Mouse (Mus musculus): ENCODE data around the gene Pcolce2. TPM values are rescaled to one million over a fixed set of nuclear protein-coding genes. Genes with fewer than 3 reads are reported as not detected.

Gene Pcolce2
- polyA plus RNA-seq (2012; rRNA removed) = 3.4 and 4.5 TPM in 2 replicates

- peak within 1 kb of the TSS; percentile 61 for H3K4me3 ChIP-seq (replicated peaks; ENCODE audit: insufficient read depth, low read depth, low read length)
- DNase-seq = peak; percentile 46 to 48
- no peaks in the 10 kb centered on the region for H3K4me1 ChIP-seq (ENCODE audit: control insufficient read depth, insufficient read depth, low read length)
- H3K27me3 ChIP-seq (ENCODE audit: control insufficient read depth, insufficient read depth, low read length) = no peaks in the 10 kb centered on the region; the same call in 1 of the 2 replicates
- TF ChIP-seq CTCF (IDR thresholded peaks at IDR 0.05; ENCODE audit: borderline replicate concordance, insufficient read depth, low read depth, low read length) (no peak), POLR2A (IDR thresholded peaks at IDR 0.05; ENCODE audit: borderline replicate concordance, insufficient read depth, low read length) (no peak)
- WGBS = under 1% methylated on average over 71 of the region's 71 CpGs
- H3K27ac ChIP-seq (ENCODE audit: insufficient read depth, low read length) = no peak within 1 kb of the TSS
These were observed at the start of gene Pcolce2 for GRCm38 (mm10) chr9:95637271-95638181. TSS of gene Pcolce2 (plus strand) at chr9:95637601.

DNA sequence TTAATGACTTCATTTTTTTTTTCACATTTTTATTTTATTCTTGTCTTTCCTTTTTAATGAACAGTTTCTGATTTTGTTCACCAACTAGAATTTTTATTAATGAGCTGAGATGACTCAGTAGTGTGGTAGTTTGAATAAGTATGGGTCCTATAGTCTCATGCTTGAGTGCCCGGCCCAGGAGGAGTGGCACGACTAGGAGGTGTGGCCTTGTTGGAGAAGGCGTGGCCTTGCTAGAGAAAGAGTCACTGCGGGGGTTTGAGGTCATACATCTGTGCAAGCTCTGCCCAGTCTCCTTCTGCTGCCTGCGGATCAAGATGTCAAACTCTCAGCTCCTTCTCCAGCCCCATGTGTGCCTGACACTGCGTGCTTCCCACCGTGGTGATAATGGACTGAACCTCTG, 49.3 kb upstream of the Pcolce2 start:
- 73% methylated on average over 7 of the region's 7 CpGs for WGBS
- Histone ChIP-seq H3K27me3 (ENCODE audit: control insufficient read depth, insufficient read depth, low read length) (no peaks in the 10 kb centered on the region), H3K4me1 (ENCODE audit: control insufficient read depth, insufficient read depth, low read length) (no peaks in the 10 kb centered on the region), H3K27ac (ENCODE audit: insufficient read depth, low read length) (no peak overlapping the region), H3K4me3 (replicated peaks; ENCODE audit: insufficient read depth, low read depth, low read length) (no peak overlapping the region)
- DNase-seq = no peak
- TF ChIP-seq CTCF (IDR thresholded peaks at IDR 0.05; ENCODE audit: borderline replicate concordance, insufficient read depth, low read depth, low read length) (no peak), POLR2A (IDR thresholded peaks at IDR 0.05; ENCODE audit: borderline replicate concordance, insufficient read depth, low read length) (no peak)

GRCm38 (mm10) chr9:95594291-95594690, 43.1 kb upstream of the Pcolce2 start:
- 84% methylated on average over 4 of the region's 4 CpGs for WGBS
- no peak overlapping the region for H3K4me3 ChIP-seq (replicated peaks; ENCODE audit: insufficient read depth, low read depth, low read length)
- H3K27me3 ChIP-seq (ENCODE audit: control insufficient read depth, insufficient read depth, low read length) = no peaks in the 10 kb centered on the region
- no peak for DNase-seq
- H3K27ac ChIP-seq (ENCODE audit: insufficient read depth, low read length) = no peak overlapping the region
- TF ChIP-seq CTCF (IDR thresholded peaks at IDR 0.05; ENCODE audit: borderline replicate concordance, insufficient read depth, low read depth, low read length) = no peak
- TF ChIP-seq POLR2A (IDR thresholded peaks at IDR 0.05; ENCODE audit: borderline replicate concordance, insufficient read depth, low read length) = no peak
- H3K4me1 ChIP-seq (ENCODE audit: control insufficient read depth, insufficient read depth, low read length) = no peaks in the 10 kb centered on the region

- no peaks in the 10 kb centered on the region for H3K27me3 ChIP-seq (ENCODE audit: control insufficient read depth, insufficient read depth, low read length)
- H3K27ac ChIP-seq (ENCODE audit: insufficient read depth, low read length) = no peak overlapping the region
- no peak overlapping the region for H3K4me3 ChIP-seq (replicated peaks; ENCODE audit: insufficient read depth, low read depth, low read length)
- no peak for DNase-seq
- TF ChIP-seq CTCF (IDR thresholded peaks at IDR 0.05; ENCODE audit: borderline replicate concordance, insufficient read depth, low read depth, low read length) = no peak
- TF ChIP-seq POLR2A (IDR thresholded peaks at IDR 0.05; ENCODE audit: borderline replicate concordance, insufficient read depth, low read length) = no peak
- 59% methylated on average over 13 of the region's 13 CpGs for WGBS
- H3K4me1 ChIP-seq (ENCODE audit: control insufficient read depth, insufficient read depth, low read length) = no peaks in the 10 kb centered on the region
These were observed 39.8 kb upstream of the Pcolce2 start for GRCm38 (mm10) chr9:95597466-95598178.

GRCm38 (mm10) chr9:95598179-95598721, 39.2 kb upstream of the Pcolce2 start:
- Histone ChIP-seq H3K4me1 (ENCODE audit: control insufficient read depth, insufficient read depth, low read length) (no peaks in the 10 kb centered on the region), H3K27ac (ENCODE audit: insufficient read depth, low read length) (no peak overlapping the region), H3K4me3 (replicated peaks; ENCODE audit: insufficient read depth, low read depth, low read length) (no peak overlapping the region), H3K27me3 (ENCODE audit: control insufficient read depth, insufficient read depth, low read length) (no peaks in the 10 kb centered on the region)
- WGBS = 55% methylated on average over 19 of the region's 19 CpGs
- TF ChIP-seq CTCF (IDR thresholded peaks at IDR 0.05; ENCODE audit: borderline replicate concordance, insufficient read depth, low read depth, low read length) (no peak), POLR2A (IDR thresholded peaks at IDR 0.05; ENCODE audit: borderline replicate concordance, insufficient read depth, low read length) (no peak)
- DNase-seq = no peak

DNA sequence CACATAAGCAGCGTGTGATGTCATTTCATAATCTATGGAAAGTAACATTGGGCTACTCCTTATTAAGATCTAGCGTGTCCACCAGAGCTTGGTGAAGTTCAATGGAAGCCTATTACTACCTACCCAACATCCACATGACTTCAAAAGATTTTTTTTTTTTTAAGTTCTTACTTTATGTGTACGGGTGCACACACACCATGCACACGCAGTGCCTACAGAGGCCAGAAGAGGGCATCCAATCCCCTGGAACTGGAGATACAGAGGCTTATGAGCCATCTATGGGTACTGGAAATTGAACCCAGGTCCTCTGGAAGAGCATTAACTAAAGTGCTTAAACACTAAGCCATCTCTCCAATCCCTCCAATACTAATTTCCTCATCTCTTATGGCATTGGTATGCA, 38.0 kb upstream of the Pcolce2 start:
- Histone ChIP-seq H3K4me1 (ENCODE audit: control insufficient read depth, insufficient read depth, low read length) (no peaks in the 10 kb centered on the region), H3K27ac (ENCODE audit: insufficient read depth, low read length) (no peak overlapping the region), H3K27me3 (ENCODE audit: control insufficient read depth, insufficient read depth, low read length) (no peaks in the 10 kb centered on the region), H3K4me3 (replicated peaks; ENCODE audit: insufficient read depth, low read depth, low read length) (no peak overlapping the region)
- 89% methylated on average over 4 of the region's 4 CpGs for WGBS
- no peak for TF ChIP-seq POLR2A (IDR thresholded peaks at IDR 0.05; ENCODE audit: borderline replicate concordance, insufficient read depth, low read length)
- TF ChIP-seq CTCF (IDR thresholded peaks at IDR 0.05; ENCODE audit: borderline replicate concordance, insufficient read depth, low read depth, low read length) = no peak
- no peak for DNase-seq

DNA sequence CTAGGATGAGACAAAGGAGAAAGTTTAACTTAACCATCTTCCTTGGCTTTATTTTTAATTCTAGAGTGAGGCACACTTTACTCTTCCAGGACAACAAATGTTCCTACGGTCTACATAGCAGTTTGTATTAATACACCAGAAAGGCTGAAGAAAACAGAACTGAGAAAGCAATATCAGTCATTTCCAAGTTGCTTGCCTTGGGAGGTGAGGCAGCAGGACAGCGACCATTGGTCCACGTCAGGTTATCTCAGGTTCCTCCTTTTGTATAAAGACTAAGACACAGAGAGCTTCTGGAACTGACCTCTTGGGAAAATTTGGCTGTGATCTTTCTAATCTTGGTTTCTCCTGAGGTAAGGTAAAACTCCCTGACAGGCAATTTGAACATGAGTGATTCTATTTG, 34.6 kb upstream of the Pcolce2 start:
- Histone ChIP-seq H3K4me3 (replicated peaks; ENCODE audit: insufficient read depth, low read depth, low read length) (no peak overlapping the region), H3K27me3 (ENCODE audit: control insufficient read depth, insufficient read depth, low read length) (no peaks in the 10 kb centered on the region), H3K4me1 (ENCODE audit: control insufficient read depth, insufficient read depth, low read length) (no peaks in the 10 kb centered on the region), H3K27ac (ENCODE audit: insufficient read depth, low read length) (no peak overlapping the region)
- 88% methylated on average over 3 of the region's 3 CpGs for WGBS
- TF ChIP-seq POLR2A (IDR thresholded peaks at IDR 0.05; ENCODE audit: borderline replicate concordance, insufficient read depth, low read length) (no peak), CTCF (IDR thresholded peaks at IDR 0.05; ENCODE audit: borderline replicate concordance, insufficient read depth, low read depth, low read length) (no peak)
- no peak for DNase-seq
